In the genomic region with DNA sequence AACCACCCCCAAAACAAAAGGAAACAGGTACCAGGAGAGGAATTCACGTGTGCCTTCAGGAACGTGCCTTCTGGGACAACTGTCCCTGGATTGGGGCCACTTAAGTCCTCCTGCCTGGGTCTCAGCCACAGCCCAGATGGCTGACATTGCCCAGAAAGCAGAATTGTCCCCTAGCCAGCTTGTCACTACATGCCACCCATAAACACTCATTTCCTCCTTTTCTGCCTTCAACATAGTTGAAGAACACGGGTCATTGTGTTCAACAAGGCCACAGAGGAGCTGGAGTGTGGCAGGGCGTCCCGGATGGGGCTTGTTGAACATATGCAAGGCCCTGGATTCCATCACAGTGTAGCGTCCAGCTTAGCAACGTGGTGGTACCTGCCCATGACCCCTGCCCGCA, we compare ENCODE assay signal across 9 mouse cellular contexts. TPM values are rescaled to one million over a fixed set of nuclear protein-coding genes. Genes with fewer than 3 reads are reported as not detected.
DNase-seq lines count a peak whose midpoint lies in the region; ATAC-seq and TF ChIP-seq lines count a peak whose summit lies in the region.
"Had no signal": no experiment of that assay in that cellular context is flagged by ENCODE, and none has a peak within 500 bp of the region (broad histone marks: within the 10 kb centered on the region; RNA-seq: fewer than 3 reads in every experiment).

No protein-coding gene starts in this region.

- no peak for ATAC-seq in cerebellum, adult (ENCODE audit: insufficient number of reproducible peaks, low FRiP score, low TSS enrichment)
- ATAC-seq in liver, embryonic 13.5 days (ENCODE audit: low read depth): no peak
- ATAC-seq in liver, embryonic 11.5 days (replicated peaks; ENCODE audit: low FRiP score): no peak
- ATAC-seq in liver, postnatal 0 days: no peak
- ATAC-seq in stomach, embryonic 15.5 days (ENCODE audit: insufficient read depth, low FRiP score, low read depth): no peak
- no peak for ATAC-seq in forebrain, embryonic 12.5 days (ENCODE audit: low FRiP score)
- ATAC-seq: midbrain, embryonic 15.5 days had no signal

- no peak overlapping the region for H3K4me3 ChIP-seq in liver, embryonic 13.5 days (replicated peaks)
- no peak overlapping the region for H3K4me3 ChIP-seq in liver, embryonic 11.5 days (ENCODE audit: low read depth, low read length)
- no peak overlapping the region for H3K4me3 ChIP-seq in liver, postnatal 0 days (ENCODE audit: low read depth, low read length)
- no peak overlapping the region for H3K4me3 ChIP-seq in stomach, embryonic 15.5 days (replicated peaks)
- H3K4me3 ChIP-seq in forebrain, embryonic 12.5 days (replicated peaks): no peak overlapping the region
- H3K4me3 ChIP-seq: midbrain, embryonic 15.5 days had no signal

- no peaks in the 10 kb centered on the region for H3K9me3 ChIP-seq in liver, embryonic 13.5 days (replicated peaks)
- no peaks in the 10 kb centered on the region for H3K9me3 ChIP-seq in liver, embryonic 11.5 days (ENCODE audit: control insufficient read depth, low read length)
- H3K9me3 ChIP-seq in liver, postnatal 0 days (ENCODE audit: low read length): no peaks in the 10 kb centered on the region
- no peaks in the 10 kb centered on the region for H3K9me3 ChIP-seq in stomach, embryonic 15.5 days
- H3K9me3 ChIP-seq in forebrain, embryonic 12.5 days: no peaks in the 10 kb centered on the region
- H3K9me3 ChIP-seq: midbrain, embryonic 15.5 days had no signal

- peaks cover 10% of the 10 kb centered on the region for H3K4me1 ChIP-seq in liver, embryonic 13.5 days (replicated peaks)
- H3K4me1 ChIP-seq in liver, embryonic 11.5 days (replicated peaks; ENCODE audit: control insufficient read depth, insufficient read depth, low read length): no peaks in the 10 kb centered on the region
- H3K4me1 ChIP-seq in liver, postnatal 0 days (ENCODE audit: insufficient read depth): 0 out of 2 replicates have a peak, but pooled peaks cover 4% of the 10 kb centered on the region
- H3K4me1 ChIP-seq in stomach, embryonic 15.5 days: peaks cover 15% of the 10 kb centered on the region; the same call in 1 of the 2 replicates
- H3K4me1 ChIP-seq in forebrain, embryonic 12.5 days: peaks cover 12% of the 10 kb centered on the region
- H3K4me1 ChIP-seq: midbrain, embryonic 15.5 days had no signal

- no peak for TF ChIP-seq EP300 in liver, postnatal 0 days (IDR thresholded peaks at IDR 0.05; ENCODE audit: low read depth)

- WGBS in liver, embryonic 13.5 days (ENCODE audit: insufficient replicate concordance): 63% methylated on average over 8 of the region's 8 CpGs
- 82% methylated on average over 8 of the region's 8 CpGs for WGBS in liver, embryonic 11.5 days
- 51% methylated on average over 8 of the region's 8 CpGs for WGBS in liver, postnatal 0 days (ENCODE audit: insufficient replicate concordance)
- 61% methylated on average over 8 of the region's 8 CpGs for whole genome bisulfite sequencing in stomach, embryonic 15.5 days
- 87% methylated on average over 8 of the region's 8 CpGs for WGBS in forebrain, embryonic 12.5 days

- no peak for TF ChIP-seq CTCF in liver, postnatal 0 days (IDR thresholded peaks at IDR 0.05; ENCODE audit: low read depth)

- peak; percentile 75 for DNase-seq in cerebellum, adult 11-12 months
- no peak for DNase-seq in liver, embryonic 13.5 days
- no peak for DNase-seq in liver, embryonic 11.5 days (ENCODE audit: low spot score)
- no peak for DNase-seq in liver, postnatal 0 days
- DNase-seq in frontal cortex, postnatal 14 days (ENCODE audit: low spot score in 2 of 2): no peak

- no peak overlapping the region for H3K9ac ChIP-seq in liver, embryonic 13.5 days
- no peak overlapping the region for H3K9ac ChIP-seq in liver, embryonic 11.5 days (ENCODE audit: low read depth, low read length)
- no peak overlapping the region for H3K9ac ChIP-seq in liver, postnatal 0 days (replicated peaks)
- H3K9ac ChIP-seq in stomach, embryonic 15.5 days: no peak overlapping the region
- no peak overlapping the region for H3K9ac ChIP-seq in forebrain, embryonic 12.5 days
- H3K9ac ChIP-seq: midbrain, embryonic 15.5 days had no signal

- peaks cover 2% of the 10 kb centered on the region; the same call in 1 of the 2 replicates for H3K36me3 ChIP-seq in liver, embryonic 13.5 days
- H3K36me3 ChIP-seq in liver, embryonic 11.5 days (ENCODE audit: control insufficient read depth, insufficient read depth, low read length): no peaks in the 10 kb centered on the region
- no peaks in the 10 kb centered on the region for H3K36me3 ChIP-seq in liver, postnatal 0 days (replicated peaks; ENCODE audit: insufficient read depth, low read length)
- H3K36me3 ChIP-seq in stomach, embryonic 15.5 days: no peaks in the 10 kb centered on the region
- H3K36me3 ChIP-seq in forebrain, embryonic 12.5 days (replicated peaks): peaks cover 7% of the 10 kb centered on the region
- H3K36me3 ChIP-seq: midbrain, embryonic 15.5 days had no signal

- H3K27me3 ChIP-seq in liver, embryonic 13.5 days: no peaks in the 10 kb centered on the region
- H3K27me3 ChIP-seq in liver, embryonic 11.5 days (replicated peaks; ENCODE audit: control insufficient read depth, insufficient read depth, low read length): no peaks in the 10 kb centered on the region
- no peaks in the 10 kb centered on the region for H3K27me3 ChIP-seq in liver, postnatal 0 days (ENCODE audit: insufficient read depth, low read length)
- H3K27me3 ChIP-seq in stomach, embryonic 15.5 days (replicated peaks): no peaks in the 10 kb centered on the region
- no peaks in the 10 kb centered on the region for H3K27me3 ChIP-seq in forebrain, embryonic 12.5 days
- H3K27me3 ChIP-seq: midbrain, embryonic 15.5 days had no signal

- peak overlapping the region; percentile 18; the same call in 1 of the 2 replicates for H3K27ac ChIP-seq in liver, embryonic 13.5 days
- no peak overlapping the region for H3K27ac ChIP-seq in liver, embryonic 11.5 days (ENCODE audit: low read depth, low read length)
- 0 out of 2 replicates have a peak overlapping the region, but pooled peaks have one; percentile 18 for H3K27ac ChIP-seq in liver, postnatal 0 days (ENCODE audit: low read depth)
- peak overlapping the region; percentile 77 for H3K27ac ChIP-seq in stomach, embryonic 15.5 days
- H3K27ac ChIP-seq in forebrain, embryonic 12.5 days: no peak overlapping the region
- H3K27ac ChIP-seq: midbrain, embryonic 15.5 days had no signal

- H3K4me2 ChIP-seq in liver, embryonic 13.5 days: no peak overlapping the region
- no peak overlapping the region for H3K4me2 ChIP-seq in liver, embryonic 11.5 days
- H3K4me2 ChIP-seq in liver, postnatal 0 days (ENCODE audit: low read depth, low read length): no peak overlapping the region
- H3K4me2 ChIP-seq in stomach, embryonic 15.5 days: no peak overlapping the region
- H3K4me2 ChIP-seq in forebrain, embryonic 12.5 days: no peak overlapping the region
- H3K4me2 ChIP-seq: midbrain, embryonic 15.5 days had no signal

RNA-seq across cellular contexts. Expression of gene Gltp, which starts 9.1 kb away (rescaled TPM):
- 36.1 and 41.7 TPM in 2 replicates for polyA plus RNA-seq in liver, embryonic 13.5 days (2015; fragmentation: Nextera tagmentation; extraction: Ambion mirVana)
- 51.3 and 53.4 TPM in 2 replicates for polyA plus RNA-seq in liver, embryonic 11.5 days (2014; fragmentation: Nextera tagmentation; extraction: Ambion mirVana)
- polyA plus RNA-seq in liver, postnatal 0 days (2015; fragmentation: Nextera tagmentation; extraction: Ambion mirVana): 23.1 and 23.8 TPM in 2 replicates
- 123 and 144 TPM in 2 replicates for polyA plus RNA-seq in stomach, embryonic 15.5 days (2015; fragmentation: Nextera tagmentation; extraction: Ambion mirVana)
- polyA plus RNA-seq in forebrain, embryonic 12.5 days (2016; fragmentation: Nextera tagmentation; extraction: Ambion mirVana): 66.2 and 73.5 TPM in 2 replicates

RNA-seq across cellular contexts. Expression of gene Trpv4, which starts 23.5 kb away (rescaled TPM):
- 0.17 and 0.23 TPM in 2 replicates for polyA plus RNA-seq in liver, embryonic 13.5 days (2015; fragmentation: Nextera tagmentation; extraction: Ambion mirVana)
- 0.56 and 0.78 TPM in 2 replicates for polyA plus RNA-seq in liver, embryonic 11.5 days (2014; fragmentation: Nextera tagmentation; extraction: Ambion mirVana)
- polyA plus RNA-seq in liver, postnatal 0 days (2015; fragmentation: Nextera tagmentation; extraction: Ambion mirVana): 0.32 and 0.38 TPM in 2 replicates
- polyA plus RNA-seq in stomach, embryonic 15.5 days (2015; fragmentation: Nextera tagmentation; extraction: Ambion mirVana): 1.7 and 1.9 TPM in 2 replicates
- 0.67 and 0.69 TPM in 2 replicates for polyA plus RNA-seq in forebrain, embryonic 12.5 days (2016; fragmentation: Nextera tagmentation; extraction: Ambion mirVana)

RNA-seq across cellular contexts. Expression of gene Tchp, which starts 25.8 kb away (rescaled TPM):
- 4.4 and 4.8 TPM in 2 replicates for polyA plus RNA-seq in liver, embryonic 13.5 days (2015; fragmentation: Nextera tagmentation; extraction: Ambion mirVana)
- 7.9 and 11.4 TPM in 2 replicates for polyA plus RNA-seq in liver, embryonic 11.5 days (2014; fragmentation: Nextera tagmentation; extraction: Ambion mirVana)
- polyA plus RNA-seq in liver, postnatal 0 days (2015; fragmentation: Nextera tagmentation; extraction: Ambion mirVana): 1.9 and 2.4 TPM in 2 replicates
- 11.5 and 11.6 TPM in 2 replicates for polyA plus RNA-seq in stomach, embryonic 15.5 days (2015; fragmentation: Nextera tagmentation; extraction: Ambion mirVana)
- 24.6 and 27.0 TPM in 2 replicates for polyA plus RNA-seq in forebrain, embryonic 12.5 days (2016; fragmentation: Nextera tagmentation; extraction: Ambion mirVana)

Comparison
In these comparisons a context has a peak if more than half of its experiments do, and no peak if none do; other contexts are left out.
1. H3K27ac ChIP-seq: peak in liver, embryonic 13.5 days (single experiment), liver, postnatal 0 days (single experiment) and stomach, embryonic 15.5 days (single experiment); none in liver, embryonic 11.5 days (single experiment) and forebrain, embryonic 12.5 days (single experiment).